Mouse (Mus musculus) liver, postnatal 0 days (tissue): ENCODE data around the gene Tmem252.

Experiments used
- CTCF ChIP-seq: sonication (generic); IDR thresholded peaks from 2 replicates; pipeline ENCODE4 v1.5.1; 2016; ENCODE audit warnings: antibody characterized with exemption, low read depth
- EP300 ChIP-seq: IDR thresholded peaks from 2 replicates; pipeline ENCODE4 v1.6.1; 2016; ENCODE audit warnings: antibody characterized with exemption, low read depth, mild to moderate bottlenecking

GRCm38 (mm10) chr19:24671571-24671970 lies 2.2 kb upstream of the Tmem252 start:
- TF ChIP-seq CTCF (no peak), EP300 (no peak)
